Mouse (Mus musculus) hindbrain, embryonic 15.5 days (tissue): ENCODE results near the gene Gm17542. TPM values are rescaled to one million over a fixed set of nuclear protein-coding genes. Genes with fewer than 3 reads are reported as not detected.
A peak's percentile ranks its signal among the peaks of the same experiment; 100 is the strongest.

Source experiments
- ATAC-seq: fragments of 200-750 bp; cut with Nextera tagmentation; 2 replicates; pipeline ENCODE4 v1.8.0; 2017; ENCODE audit warnings: low read depth, moderate number of reproducible peaks, moderate TSS enrichment; ENCODE audit not compliant: low FRiP score
- H3K27ac ChIP-seq: fragments of 300-500 bp; sonication (generic); replicated peaks from 2 replicates; pipeline ENCODE4 v1.5.1; 2015; ENCODE audit warnings: mild to moderate bottlenecking, inconsistent platforms
- H3K27me3 ChIP-seq: fragments of 300-500 bp; sonication (generic); 2 replicates; pipeline ENCODE4 v1.6.1; 2015; ENCODE audit warnings: control low read depth, inconsistent platforms
- H3K36me3 ChIP-seq: fragments of 300-500 bp; sonication (generic); 2 replicates; pipeline ENCODE4 v1.6.1; 2015; ENCODE audit warnings: control low read depth, inconsistent platforms
- H3K4me1 ChIP-seq: fragments of 300-500 bp; sonication (generic); replicated peaks from 2 replicates; pipeline ENCODE4 v1.6.1; 2015; ENCODE audit warnings: control low read depth, inconsistent platforms
- H3K4me2 ChIP-seq: fragments of 300-500 bp; sonication (generic); 2 replicates; pipeline ENCODE4 v1.6.1; 2015; ENCODE audit warnings: moderate library complexity, mild to moderate bottlenecking, inconsistent platforms
- H3K4me3 ChIP-seq: fragments of 300-500 bp; sonication (generic); 2 replicates; pipeline ENCODE4 v1.5.1; 2015; ENCODE audit warnings: mild to moderate bottlenecking, inconsistent platforms
- H3K9ac ChIP-seq: fragments of 300-500 bp; sonication (generic); 2 replicates; pipeline ENCODE4 v1.6.1; 2015; ENCODE audit warnings: inconsistent platforms
- H3K9me3 ChIP-seq: fragments of 300-500 bp; sonication (generic); 2 replicates; pipeline ENCODE4 v1.6.1; 2016; ENCODE audit warnings: control low read depth, inconsistent platforms
- WGBS: fragments of 180-500 bp; shearing (Covaris S2); methylation state at CpG from one replicate; pipeline ENCODE4 v1.1.7; 2015; 5-methylcytosine and 5-hydroxymethylcytosine counted together
- polyA plus RNA-seq: library from polyadenylated mRNA; unstranded; fragments of >200 nt; fragmentation: Nextera tagmentation; extraction: Ambion mirVana; gene quantifications from 2 replicates; pipeline ENCODE4 v1.2.1, GENCODE M21; 2015

The Gm17542 gene
- polyA plus RNA-seq, 1 experiment from 2014 or later, result not detected

DNA sequence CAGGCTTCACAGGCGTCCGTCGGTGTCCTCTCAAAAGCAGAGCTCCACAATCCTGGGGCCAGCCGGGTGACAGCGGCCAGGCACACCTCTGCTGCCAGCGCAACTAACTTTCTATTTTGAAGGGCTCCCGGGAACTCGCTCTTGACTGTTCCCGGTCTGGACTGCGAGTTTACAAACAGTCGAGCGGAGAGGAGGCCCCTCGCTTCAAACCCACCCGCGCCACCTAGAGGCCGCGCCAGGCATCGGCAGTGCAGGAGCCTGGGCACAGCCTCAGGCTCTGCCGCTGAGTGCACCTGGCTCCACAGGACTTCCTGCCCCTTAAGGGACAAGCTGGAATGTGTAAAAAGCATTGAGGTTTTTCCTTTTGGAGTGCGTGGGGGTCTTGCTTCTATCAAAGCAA lies 42.5 kb downstream of the Gm17542 start, which contains the start of gene Edar:
Gene Edar (minus strand): TSS at position 122 of the 400 bp plus-strand sequence.
- Histone ChIP-seq H3K27me3 (no peaks in the 10 kb centered on the region), H3K36me3 (no peaks in the 10 kb centered on the region), H3K4me2 (peak within 1 kb of the TSS; percentile 51), H3K9me3 (no peaks in the 10 kb centered on the region), H3K9ac (no peak within 1 kb of the TSS), H3K4me1 (peaks cover 12% of the 10 kb centered on the region), H3K4me3 (peak within 1 kb of the TSS; percentile 20), H3K27ac (no peak within 1 kb of the TSS)
- 2% methylated on average over 20 of the region's 20 CpGs for WGBS
- peak; percentile 71 for ATAC-seq

GRCm38 (mm10) chr10:58673278-58674061 lies 44.5 kb downstream of the Gm17542 start:
- Histone ChIP-seq H3K4me2 (peak overlapping the region; percentile 41), H3K27me3 (no peaks in the 10 kb centered on the region), H3K36me3 (no peaks in the 10 kb centered on the region), H3K4me3 (no peak overlapping the region), H3K9ac (no peak overlapping the region), H3K27ac (peak overlapping the region; percentile 41), H3K4me1 (peaks cover 12% of the 10 kb centered on the region), H3K9me3 (no peaks in the 10 kb centered on the region)
- peak; percentile 72; the same call in 1 of the 2 replicates for ATAC-seq
- 23% methylated on average over 15 of the region's 15 CpGs for WGBS

DNA sequence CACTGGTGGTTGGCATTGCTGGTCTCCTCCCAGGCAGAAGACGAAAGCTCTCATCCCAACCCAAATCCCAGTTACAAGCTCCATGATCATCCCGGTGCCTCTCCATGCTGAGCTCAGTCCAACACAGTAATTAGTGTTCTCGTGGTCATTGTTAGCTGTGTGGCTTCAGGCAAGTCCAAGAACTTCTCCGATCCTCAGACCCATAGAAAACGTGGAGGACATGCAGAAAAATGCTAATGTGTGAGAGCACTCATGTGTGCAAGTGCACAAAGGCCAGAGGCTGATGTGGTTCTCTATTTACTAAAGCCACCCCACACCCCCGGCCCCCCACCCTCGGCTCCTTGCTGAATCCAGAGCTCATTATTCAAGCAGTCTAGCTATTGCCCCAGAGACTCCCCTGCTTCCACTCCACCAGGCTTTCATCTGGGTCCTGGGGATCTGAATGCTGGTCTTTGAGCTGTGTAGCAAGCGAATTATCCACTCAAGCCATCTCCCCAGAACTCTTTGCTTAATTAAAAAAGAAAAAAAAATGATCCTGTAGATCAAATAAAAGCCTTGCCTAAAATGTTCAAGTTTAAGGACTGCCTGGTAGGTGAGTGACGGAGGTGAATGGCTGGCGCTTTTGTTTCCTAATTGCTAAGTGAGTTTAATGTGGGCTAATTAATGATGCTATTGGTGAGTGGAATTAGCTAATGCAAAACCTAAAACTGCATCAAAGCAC lies 45.3 kb downstream of the Gm17542 start:
- 31% methylated on average over 10 of the region's 10 CpGs for WGBS

GRCm38 (mm10) chr10:58663868-58664267 lies 54.1 kb downstream of the Gm17542 start:
- 0 out of 2 replicates have a peak overlapping the region, but pooled peaks have one; percentile 22 for H3K27ac ChIP-seq
- no peak overlapping the region for H3K4me2 ChIP-seq
- no peaks in the 10 kb centered on the region for H3K27me3 ChIP-seq
- no peaks in the 10 kb centered on the region for H3K9me3 ChIP-seq
- no peaks in the 10 kb centered on the region for H3K36me3 ChIP-seq
- 68% methylated on average over 5 of the region's 5 CpGs for WGBS
- H3K4me1 ChIP-seq, result 0 out of 2 replicates have a peak, but pooled peaks cover 5% of the 10 kb centered on the region
- ATAC-seq, result peak; percentile 85
- no peak overlapping the region for H3K4me3 ChIP-seq
- H3K9ac ChIP-seq, result no peak overlapping the region

More for the DNA sequence above, 45.3 kb downstream of the Gm17542 start:
- no peak overlapping the region for H3K4me3 ChIP-seq
- H3K36me3 ChIP-seq, result no peaks in the 10 kb centered on the region
- H3K4me2 ChIP-seq, result peak overlapping the region; percentile 41; the same call in 1 of the 2 replicates
- no peaks in the 10 kb centered on the region for H3K9me3 ChIP-seq
- ATAC-seq, result peak; percentile 52; the same call in 1 of the 2 replicates
- peaks cover 12% of the 10 kb centered on the region for H3K4me1 ChIP-seq
- H3K9ac ChIP-seq, result no peak overlapping the region
- H3K27me3 ChIP-seq, result no peaks in the 10 kb centered on the region
- peak overlapping the region; percentile 41; the same call in 1 of the 2 replicates for H3K27ac ChIP-seq

Other genes starting within 250 kb of the Gm17542 start
- 8.3 and 9.1 TPM in 2 replicates for gene Ccdc138, start 220.3 kb downstream of the Gm17542 start, polyA plus RNA-seq
- gene Edar, start 42.6 kb downstream of the Gm17542 start, polyA plus RNA-seq, result 0.05 and 0.13 TPM in 2 replicates
- gene Sh3rf3, start 95.1 kb upstream of the Gm17542 start, polyA plus RNA-seq, result 3.2 and 4.4 TPM in 2 replicates